ENCODE assay signal across 10 mouse cellular contexts in genomic region chr6:70967422-70967821, GRCm38 (mm10). TPM values are rescaled to one million over a fixed set of nuclear protein-coding genes. Genes with fewer than 3 reads are reported as not detected.
A peak's percentile ranks its signal among the peaks of the same experiment; 100 is the strongest.
DNase-seq lines count a peak whose midpoint lies in the region; ATAC-seq lines count a peak whose summit lies in the region.
"Had no signal": no experiment of that assay in that cellular context is flagged by ENCODE, and none has a peak within 500 bp of the region (broad histone marks: within the 10 kb centered on the region; RNA-seq: fewer than 3 reads in every experiment).

No protein-coding gene starts in this region.

- peaks cover 49% of the 10 kb centered on the region for H3K27me3 ChIP-seq in heart, embryonic 10.5 days (ENCODE audit: insufficient read depth, poor library complexity, severe bottlenecking)
- no peaks in the 10 kb centered on the region for H3K27me3 ChIP-seq in forebrain, embryonic 16.5 days (replicated peaks; ENCODE audit: control insufficient read depth, insufficient read depth, low read length)
- H3K27me3 ChIP-seq in limb, embryonic 13.5 days = peaks cover 45% of the 10 kb centered on the region

- WGBS in heart, embryonic 10.5 days = 2% methylated on average over 8 of the region's 8 CpGs
- WGBS in forebrain, embryonic 16.5 days = under 1% methylated on average over 8 of the region's 8 CpGs
- 2% methylated on average over 8 of the region's 8 CpGs for WGBS in limb, embryonic 13.5 days

- DNase-seq in heart, embryonic 10.5 days (ENCODE audit: low spot score) = no peak
- no peak for DNase-seq in heart, adult 8-10 months (ENCODE audit: low spot score)
- DNase-seq in ES-CJ7 (ENCODE audit: low read depth, low spot score) = peak; percentile 83
- no peak for DNase-seq in thymus, postnatal 4 days
- DNase-seq in spleen, adult 12 weeks (ENCODE audit: low spot score) = no peak

- H3K36me3 ChIP-seq in heart, embryonic 10.5 days = no peaks in the 10 kb centered on the region
- H3K36me3 ChIP-seq in forebrain, embryonic 16.5 days (ENCODE audit: control insufficient read depth, insufficient read depth) = no peaks in the 10 kb centered on the region
- H3K36me3 ChIP-seq in limb, embryonic 13.5 days = no peaks in the 10 kb centered on the region

- peak overlapping the region; percentile 33 for H3K4me2 ChIP-seq in forebrain, embryonic 16.5 days (ENCODE audit: low read length)
- H3K4me2 ChIP-seq in limb, embryonic 13.5 days (replicated peaks) = peak overlapping the region; percentile 61

- no peaks in the 10 kb centered on the region for H3K9me3 ChIP-seq in heart, embryonic 10.5 days
- H3K9me3 ChIP-seq in forebrain, embryonic 16.5 days (ENCODE audit: control insufficient read depth, low read length) = no peaks in the 10 kb centered on the region
- H3K9me3 ChIP-seq in limb, embryonic 13.5 days = no peaks in the 10 kb centered on the region

- no peak for ATAC-seq in forebrain, embryonic 16.5 days
- no peak for ATAC-seq in limb, embryonic 13.5 days (ENCODE audit: low FRiP score, low read depth)
- ATAC-seq in inflammation-experienced regulatory T-cells, adult 6 months = no peak

- H3K9ac ChIP-seq in forebrain, embryonic 16.5 days (replicated peaks; ENCODE audit: low read depth, low read length) = no peak overlapping the region; the same call in 1 of the 2 replicates
- peak overlapping the region; percentile 39; the same call in 1 of the 2 replicates for H3K9ac ChIP-seq in limb, embryonic 13.5 days
- H3K9ac ChIP-seq: liver, embryonic 14.5 days had no signal

- H3K4me1 ChIP-seq in heart, embryonic 10.5 days = peaks cover 18% of the 10 kb centered on the region
- H3K4me1 ChIP-seq in forebrain, embryonic 16.5 days (replicated peaks; ENCODE audit: control insufficient read depth, insufficient read depth, low read length) = peaks cover 5% of the 10 kb centered on the region; the same call in 1 of the 2 replicates
- peaks cover 17% of the 10 kb centered on the region for H3K4me1 ChIP-seq in limb, embryonic 13.5 days

- H3K4me3 ChIP-seq in heart, embryonic 10.5 days = peak overlapping the region; percentile 47
- H3K4me3 ChIP-seq in forebrain, embryonic 16.5 days (replicated peaks; ENCODE audit: low read length) = no peak overlapping the region; the same call in 1 of the 2 replicates
- peak overlapping the region; percentile 31 for H3K4me3 ChIP-seq in limb, embryonic 13.5 days

- peak overlapping the region; percentile 60; the same call in 1 of the 2 replicates for H3K27ac ChIP-seq in heart, embryonic 10.5 days
- no peak overlapping the region for H3K27ac ChIP-seq in forebrain, embryonic 16.5 days (ENCODE audit: low read length)
- no peak overlapping the region for H3K27ac ChIP-seq in limb, embryonic 13.5 days
- H3K27ac ChIP-seq: liver, embryonic 14.5 days had no signal

RNA-seq across cellular contexts. Expression of gene Foxi3, which starts 11.1 kb away (rescaled TPM):
- polyA plus RNA-seq in heart, embryonic 10.5 days (2016; fragmentation: Nextera tagmentation; extraction: Ambion mirVana) = not detected in 2 replicates
- total RNA-seq in heart, adult 8-10 months (2022) = not detected
- polyA plus RNA-seq in forebrain, embryonic 16.5 days (2015; fragmentation: Nextera tagmentation; extraction: Ambion mirVana) = not detected in 2 replicates
- polyA plus RNA-seq in limb, embryonic 13.5 days (2015; fragmentation: Nextera tagmentation; extraction: Ambion mirVana) = 0.15 and 0.20 TPM in 2 replicates
- not detected for polyA plus RNA-seq in inflammation-experienced regulatory T-cells, adult 6 months (2017; shearing (Covaris generic))
- polyA plus RNA-seq: gonadal fat pad, adult 2 months; liver, embryonic 14.5 days had no signal

RNA-seq across cellular contexts. Expression of gene Tex37, which starts 48.7 kb away (rescaled TPM):
- not detected in 2 replicates for polyA plus RNA-seq in heart, embryonic 10.5 days (2016; fragmentation: Nextera tagmentation; extraction: Ambion mirVana)
- not detected for total RNA-seq in heart, adult 8-10 months (2022)
- not detected in 2 replicates for polyA plus RNA-seq in forebrain, embryonic 16.5 days (2015; fragmentation: Nextera tagmentation; extraction: Ambion mirVana)
- polyA plus RNA-seq in limb, embryonic 13.5 days (2015; fragmentation: Nextera tagmentation; extraction: Ambion mirVana) = not detected in 2 replicates
- not detected for polyA plus RNA-seq in inflammation-experienced regulatory T-cells, adult 6 months (2017; shearing (Covaris generic))
- polyA plus RNA-seq: liver, embryonic 14.5 days had no signal
